Mouse (Mus musculus) thymus, postnatal 4 days (tissue): Measurements from ENCODE around the gene Dlgap1.

Source experiments
- DNase-seq: peaks from one replicate; pipeline ENCODE4 v3.0.0; 2021

The Dlgap1 gene

DNA sequence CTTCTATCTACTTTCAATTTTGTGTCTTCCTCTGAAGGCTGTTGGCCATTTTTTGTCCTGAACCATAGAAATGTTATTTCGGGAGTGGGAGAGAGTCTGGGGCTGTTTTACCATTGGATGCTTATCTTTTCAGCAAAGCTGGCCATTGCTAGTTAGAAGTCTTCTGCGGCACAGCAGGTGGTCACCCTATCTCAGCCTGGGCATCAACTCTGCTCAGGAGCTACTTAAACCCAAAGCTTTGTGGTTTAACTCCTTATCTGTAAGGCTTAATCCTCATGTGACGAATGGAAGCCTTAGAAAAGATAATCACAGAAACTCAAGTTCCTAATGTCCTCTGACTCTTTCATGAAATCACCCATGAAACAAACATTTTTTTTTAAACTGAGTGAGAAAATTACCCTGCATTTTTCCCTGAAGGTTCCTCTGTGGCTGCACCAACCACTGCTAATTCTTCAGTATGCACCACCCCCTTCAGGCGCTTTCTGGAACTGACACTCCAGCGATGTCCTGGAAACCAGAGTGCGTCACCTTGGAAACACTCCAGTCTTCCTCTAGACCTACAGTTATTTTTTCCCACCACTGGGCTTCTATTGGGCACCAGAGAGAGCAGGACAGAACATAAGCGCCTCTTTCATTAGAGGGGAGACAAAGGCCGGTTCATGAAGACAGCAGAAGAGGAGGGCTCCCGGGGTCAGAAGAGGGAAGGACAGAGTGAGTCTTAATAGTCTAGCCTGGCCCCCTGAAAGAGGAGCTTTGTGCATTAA is 664.5 kb downstream of the Dlgap1 start:
- DNase-seq: peak; percentile 69

DNA sequence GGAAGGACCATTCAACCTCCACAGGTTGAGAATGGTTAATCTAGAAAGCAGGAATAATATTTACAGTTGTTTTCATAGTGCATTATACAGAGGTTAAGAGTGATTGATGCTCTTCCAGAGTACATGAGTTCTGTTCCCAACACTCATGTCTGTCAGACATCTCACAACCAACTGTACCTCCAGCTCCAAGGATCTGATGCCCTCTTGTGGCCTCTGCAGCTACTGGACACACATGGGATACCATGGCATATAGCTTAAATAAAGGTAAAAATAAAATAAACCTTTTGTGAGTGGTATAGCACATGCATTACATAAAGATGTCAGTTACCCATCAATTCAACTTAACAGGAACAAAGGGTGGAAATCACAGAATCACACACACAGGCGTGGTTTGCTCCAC is 674.3 kb downstream of the Dlgap1 start:
- DNase-seq: no peak

DNA sequence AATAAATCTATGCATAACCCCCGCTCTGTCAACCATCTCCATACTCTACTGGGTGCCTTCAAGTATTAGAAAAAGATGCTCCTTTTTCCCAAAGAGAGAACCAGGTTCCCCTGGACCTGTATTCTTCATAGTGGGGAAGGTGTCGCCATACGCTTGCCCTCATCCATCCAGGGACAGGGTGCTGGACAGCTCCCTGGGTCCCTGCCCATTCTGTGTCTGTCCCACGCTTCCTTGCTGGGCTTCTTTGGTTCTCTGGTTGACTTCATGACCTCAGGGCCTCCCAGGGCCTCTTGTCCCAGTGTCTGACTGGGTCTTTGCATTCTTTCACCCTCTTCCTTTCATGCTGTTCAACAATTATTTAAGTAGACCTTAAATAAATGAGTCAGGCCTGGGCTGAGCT is 677.8 kb downstream of the Dlgap1 start:
- DNase-seq: no peak

DNA sequence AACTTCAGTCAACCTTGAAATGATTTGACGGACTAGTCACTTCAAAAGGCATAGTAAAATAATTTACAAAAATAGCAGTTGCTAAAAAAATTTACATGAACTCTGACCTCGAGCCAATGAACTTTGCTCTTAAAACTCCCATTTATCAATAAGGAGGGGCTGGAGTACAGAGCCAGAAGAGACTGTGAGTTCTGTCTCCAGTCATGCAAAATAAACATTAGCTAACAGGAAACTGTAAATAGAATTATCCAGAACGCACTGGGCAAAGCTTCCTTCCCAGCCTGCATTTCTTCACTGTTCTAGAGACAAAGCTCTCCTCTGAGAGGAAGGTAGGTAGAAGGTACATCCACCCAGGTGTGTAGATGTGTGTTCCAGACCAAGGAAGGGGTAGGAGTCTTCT is 692.5 kb downstream of the Dlgap1 start:
- DNase-seq: no peak

DNA sequence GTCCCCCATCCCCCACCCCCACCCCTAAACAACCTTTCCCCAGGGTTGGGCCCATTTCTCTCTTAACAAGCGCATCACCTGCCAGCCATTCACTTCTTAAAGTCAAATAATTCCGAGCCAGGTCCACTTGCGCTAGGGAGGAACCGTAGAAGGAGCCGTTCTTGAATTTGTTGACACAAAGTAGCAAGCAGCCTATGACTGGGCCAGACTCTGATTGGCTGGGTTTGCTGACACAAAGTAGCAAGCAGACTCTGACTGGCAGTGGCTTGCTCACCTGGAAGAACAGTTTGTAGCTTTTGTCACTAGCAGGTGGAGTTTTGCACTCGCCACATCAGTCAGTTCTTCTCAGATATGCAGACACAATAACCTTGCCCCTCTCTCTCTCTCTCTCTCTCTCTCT is 695.1 kb downstream of the Dlgap1 start:
- no peak for DNase-seq

DNA sequence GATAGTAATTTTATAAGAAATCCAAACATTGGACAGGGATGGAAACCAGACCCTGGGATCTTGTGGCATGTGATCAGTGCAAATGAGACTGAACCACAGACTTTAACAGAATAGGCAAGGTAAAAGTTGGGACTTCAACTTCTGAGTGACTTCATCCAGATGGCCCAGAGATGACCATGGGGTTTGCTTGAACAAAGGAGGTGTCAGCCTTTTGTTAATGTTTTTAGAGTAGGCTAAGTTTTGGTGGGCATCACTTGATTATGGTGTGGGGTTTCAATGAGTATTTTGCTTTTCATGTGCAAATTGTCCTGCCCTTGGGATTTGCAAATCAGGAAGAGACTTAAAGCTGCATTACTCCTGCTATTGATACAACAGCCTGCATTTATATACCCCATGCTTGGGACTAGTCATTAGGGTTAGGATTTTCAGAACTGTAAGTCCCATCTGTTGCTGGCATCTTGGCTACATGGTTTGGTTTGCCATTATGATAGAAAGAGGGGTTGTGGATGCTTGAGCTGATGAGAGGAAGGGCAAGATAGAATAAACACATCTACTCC is 695.7 kb downstream of the Dlgap1 start:
- no peak for DNase-seq

DNA sequence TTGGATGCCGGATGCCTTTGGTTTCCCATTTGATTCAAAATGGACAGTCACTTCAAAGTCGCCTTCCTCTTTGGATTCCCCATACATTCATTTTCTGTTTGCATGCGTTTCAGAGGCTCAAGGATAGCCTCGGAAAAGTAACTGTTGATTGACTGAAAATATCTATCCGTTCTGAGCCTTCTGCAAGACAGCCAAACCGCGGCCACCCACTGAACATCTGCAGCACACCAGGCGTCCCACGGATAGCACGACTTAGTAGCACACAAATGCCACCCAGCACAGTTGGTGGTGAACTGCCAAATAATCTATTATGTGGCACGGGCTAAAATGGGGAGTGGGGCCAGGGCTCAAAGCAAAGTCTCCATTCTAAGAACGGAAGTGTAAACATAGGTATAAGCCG is 705.1 kb downstream of the Dlgap1 start:
- DNase-seq: no peak

DNA sequence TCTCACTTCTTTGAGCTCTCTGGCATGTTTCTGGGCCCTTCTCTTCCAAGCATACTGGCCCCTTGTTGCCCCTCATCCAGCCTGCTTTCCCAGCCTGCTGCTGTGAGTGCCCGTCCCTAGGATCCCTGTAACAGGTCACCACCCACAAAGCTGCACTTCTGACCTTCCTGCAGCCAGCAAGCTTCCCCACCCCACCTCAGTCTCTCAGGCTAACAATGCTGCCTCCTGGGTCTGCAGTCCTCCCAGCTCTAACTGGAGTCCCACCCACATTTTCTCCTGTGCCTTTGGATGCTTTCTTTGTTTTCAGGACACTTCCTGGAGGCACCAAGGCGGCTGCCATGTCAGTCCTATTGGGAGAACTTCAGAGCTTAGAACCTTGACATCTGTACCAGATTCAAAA is 707.6 kb downstream of the Dlgap1 start:
- DNase-seq: no peak

DNA sequence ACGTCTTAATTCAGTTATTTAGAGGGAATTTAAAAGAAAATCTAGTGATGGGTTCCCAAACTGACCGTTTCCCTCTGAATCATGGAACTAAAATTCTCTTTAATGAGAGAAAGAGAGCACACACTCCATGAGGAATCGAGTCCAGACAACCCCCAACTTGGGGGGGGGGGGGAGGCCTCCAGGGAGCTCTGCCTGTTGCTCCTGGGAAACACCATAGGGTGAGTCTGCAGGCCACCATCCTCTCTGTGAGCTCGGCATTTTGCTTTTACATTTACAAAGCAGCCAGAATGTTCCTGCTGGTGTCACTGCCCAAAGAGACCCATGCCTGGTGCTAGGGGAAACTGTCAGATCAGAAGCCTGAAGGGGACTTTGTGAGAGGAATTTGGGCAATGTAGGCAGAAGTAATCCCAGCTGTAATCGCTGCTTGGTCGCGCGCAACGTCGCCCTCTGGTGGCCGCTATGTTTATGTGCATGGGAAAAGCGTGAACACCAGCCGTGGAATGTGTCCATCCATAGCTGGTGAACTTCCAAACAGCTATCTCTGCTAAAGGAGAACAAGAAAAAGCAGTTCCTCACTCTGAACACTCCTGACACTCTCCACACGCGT is 714.8 kb downstream of the Dlgap1 start:
- peak; percentile 80 for DNase-seq

DNA sequence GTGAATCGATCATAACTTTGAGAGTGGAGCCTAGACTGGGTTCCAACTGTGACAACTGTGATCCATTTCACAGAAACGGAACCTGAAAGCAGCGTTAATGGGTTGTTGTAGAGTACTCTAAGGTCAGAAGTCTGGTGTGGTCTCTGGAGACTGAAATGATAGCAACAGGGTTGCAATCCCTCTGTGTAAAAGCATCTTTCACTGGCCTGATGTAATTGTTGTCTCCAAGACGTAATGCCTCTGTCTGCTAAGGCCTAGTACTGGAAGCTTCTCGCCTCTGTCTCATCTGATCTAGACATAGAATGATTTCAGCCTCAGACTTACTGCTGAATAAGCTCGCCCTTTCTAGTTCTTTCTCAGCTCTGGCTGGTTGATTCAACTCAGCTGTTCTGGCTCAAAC is 721.3 kb downstream of the Dlgap1 start:
- no peak for DNase-seq

DNA sequence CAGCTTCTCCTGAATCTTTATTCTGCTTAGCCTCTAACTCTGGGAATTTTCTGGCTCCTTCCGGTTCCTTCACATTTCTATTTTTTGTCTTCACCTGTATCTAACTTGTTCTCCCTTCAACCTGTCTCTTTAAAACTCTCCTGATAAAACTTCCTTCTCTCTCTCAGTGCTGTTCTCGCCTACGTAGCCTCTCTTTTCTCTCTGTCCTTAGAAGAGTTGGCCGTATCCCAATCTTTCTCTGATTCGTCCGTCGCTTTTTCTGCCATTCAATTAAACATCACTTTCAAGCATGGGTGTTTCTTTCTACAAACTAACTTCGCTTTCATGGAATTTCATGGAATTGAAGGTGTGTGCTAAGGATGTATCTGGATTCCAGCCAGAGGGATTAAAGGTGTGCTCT is 721.7 kb downstream of the Dlgap1 start:
- no peak for DNase-seq

DNA sequence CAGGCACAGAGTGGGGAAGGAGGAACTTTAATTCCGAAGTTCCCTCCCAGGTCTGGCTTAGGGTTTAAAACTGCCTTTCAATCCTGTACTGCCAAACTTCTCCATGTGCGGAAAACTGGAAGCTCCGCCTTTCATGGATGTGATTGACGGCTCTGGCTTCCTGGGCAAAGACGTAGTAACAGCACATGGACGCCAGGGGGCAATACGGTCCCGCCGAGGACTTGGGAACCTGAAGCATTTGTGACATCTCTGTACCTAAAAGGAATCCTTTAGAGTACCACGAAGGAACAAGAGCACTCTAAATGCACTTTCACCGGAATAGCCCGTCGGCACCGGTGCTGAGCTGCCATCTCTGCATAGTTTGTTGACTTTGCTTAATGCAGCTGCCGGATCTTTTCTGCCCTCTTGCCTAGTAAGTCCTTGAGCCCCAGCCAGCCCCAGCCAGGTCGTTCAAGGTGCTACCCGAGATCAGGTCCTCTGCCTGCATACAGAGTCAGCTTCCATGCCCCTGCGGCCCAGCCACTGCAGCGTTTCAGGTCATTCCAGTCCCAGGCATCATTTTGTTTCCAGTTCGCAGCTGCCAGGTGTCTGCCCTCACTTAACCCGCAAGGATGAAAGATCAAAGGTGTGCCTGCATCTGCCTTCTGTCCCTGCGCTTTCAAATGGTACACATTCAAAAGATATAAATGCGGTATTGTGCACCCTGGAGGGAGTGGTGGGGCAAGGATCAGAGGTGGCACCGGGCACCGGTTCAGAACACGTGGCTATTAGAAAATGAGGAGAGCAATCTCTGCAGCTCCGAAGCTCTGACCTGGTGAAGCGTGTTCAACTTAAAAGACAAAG is 738.3 kb downstream of the Dlgap1 start:
- peak; percentile 84 for DNase-seq

DNA sequence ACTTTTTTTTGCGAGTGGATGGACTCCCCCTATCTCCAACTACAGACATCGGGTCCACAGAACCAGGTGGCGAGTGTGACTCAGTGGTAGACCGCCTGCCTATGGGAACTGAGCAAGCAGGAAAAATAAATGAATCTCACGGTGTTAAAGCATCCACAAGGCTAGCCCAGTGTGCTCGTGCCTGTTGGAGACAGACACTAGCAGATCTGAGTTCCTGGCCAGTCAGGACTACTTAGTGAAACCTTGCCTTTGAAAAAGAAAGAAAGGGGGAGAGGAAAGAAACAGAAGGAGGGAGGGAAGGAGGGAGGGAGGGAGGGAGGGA is 738.9 kb downstream of the Dlgap1 start:
- no peak for DNase-seq

DNA sequence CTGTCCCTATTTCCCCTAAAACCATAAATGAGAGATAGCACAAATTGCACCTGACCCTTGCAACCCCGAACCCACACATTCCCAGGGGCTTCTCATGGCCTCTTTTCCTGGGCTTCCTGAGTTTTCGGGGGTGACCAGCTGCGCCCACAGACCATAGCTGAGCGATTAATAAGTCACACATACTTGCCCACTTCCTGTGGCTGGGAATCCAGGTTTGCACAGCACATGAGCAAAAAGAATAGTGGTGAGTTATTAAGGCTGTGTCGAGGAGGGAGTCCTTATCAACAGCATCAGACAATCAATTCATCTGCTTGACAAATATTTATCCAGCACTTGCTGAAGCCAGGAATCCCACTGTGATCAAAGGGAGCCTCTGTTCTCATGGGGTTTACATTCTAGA is 740.7 kb downstream of the Dlgap1 start:
- DNase-seq: no peak

DNA sequence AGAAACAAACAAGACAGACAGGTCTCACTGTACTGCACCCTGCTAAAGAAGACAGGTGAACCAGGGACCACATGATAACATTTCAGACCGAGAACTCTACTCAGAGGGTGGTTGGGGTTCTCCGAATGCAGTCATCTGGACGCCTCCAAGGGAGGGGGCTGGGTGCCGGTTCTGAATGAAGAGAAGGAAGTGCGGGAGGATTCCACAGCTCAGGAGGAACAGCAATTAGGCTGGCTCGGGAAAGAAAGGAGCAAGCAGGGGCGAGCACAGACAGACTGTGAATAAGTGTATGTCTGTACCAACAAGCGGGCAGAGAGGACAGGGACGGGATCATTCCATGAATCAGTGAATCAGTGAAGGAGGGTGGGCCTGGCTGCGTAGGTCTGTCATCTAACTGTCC is 744.6 kb downstream of the Dlgap1 start:
- no peak for DNase-seq

DNA sequence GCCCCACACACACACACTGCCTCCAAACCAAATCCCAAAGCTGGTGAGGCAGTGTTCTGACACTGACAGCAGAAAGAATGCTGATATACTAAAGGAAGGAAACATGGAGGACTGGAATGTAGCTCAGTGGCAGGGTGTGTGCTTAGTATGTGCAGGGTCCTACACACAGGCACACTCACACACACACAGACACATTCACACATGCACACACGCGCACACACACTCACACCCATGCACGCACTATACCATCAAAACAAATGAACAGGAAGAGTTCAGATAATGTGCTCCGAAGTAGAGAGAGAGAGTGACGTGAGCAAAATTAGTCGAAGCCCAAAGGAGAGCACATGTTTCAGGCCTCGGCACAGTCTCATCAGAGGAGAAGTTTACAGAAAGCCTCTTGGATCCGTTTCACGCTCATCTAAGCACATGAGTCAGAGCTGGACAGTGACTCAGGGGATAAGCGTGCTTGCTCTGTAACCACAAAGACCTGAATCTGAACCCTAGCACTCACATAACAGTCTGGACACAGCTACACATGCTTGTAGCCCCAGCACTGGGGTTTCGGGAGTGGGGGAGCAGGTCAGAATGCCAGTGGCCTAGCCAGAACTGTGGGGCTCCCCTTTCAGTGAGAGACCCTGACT is 750.9 kb downstream of the Dlgap1 start:
- no peak for DNase-seq

DNA sequence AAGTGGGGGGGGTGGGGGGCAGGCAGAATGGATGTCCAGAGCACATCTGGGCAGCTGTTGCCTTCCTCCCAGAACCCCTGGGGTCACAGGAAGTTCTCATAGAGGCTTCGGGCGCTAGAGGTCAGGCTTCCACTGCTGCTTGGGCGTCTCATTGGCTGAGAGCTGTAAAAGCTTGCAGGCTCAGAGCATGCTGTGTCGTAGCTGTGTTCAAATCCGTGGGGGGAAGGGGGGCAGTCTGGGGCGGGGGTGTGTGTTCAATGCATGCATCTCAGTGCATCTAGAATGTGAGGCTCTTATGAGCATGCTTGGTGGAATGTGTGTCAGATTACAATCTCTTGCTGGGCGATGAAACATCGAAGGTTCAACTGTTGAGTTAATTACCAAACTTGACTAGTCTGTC is 751.9 kb downstream of the Dlgap1 start:
- peak; percentile 41 for DNase-seq

DNA sequence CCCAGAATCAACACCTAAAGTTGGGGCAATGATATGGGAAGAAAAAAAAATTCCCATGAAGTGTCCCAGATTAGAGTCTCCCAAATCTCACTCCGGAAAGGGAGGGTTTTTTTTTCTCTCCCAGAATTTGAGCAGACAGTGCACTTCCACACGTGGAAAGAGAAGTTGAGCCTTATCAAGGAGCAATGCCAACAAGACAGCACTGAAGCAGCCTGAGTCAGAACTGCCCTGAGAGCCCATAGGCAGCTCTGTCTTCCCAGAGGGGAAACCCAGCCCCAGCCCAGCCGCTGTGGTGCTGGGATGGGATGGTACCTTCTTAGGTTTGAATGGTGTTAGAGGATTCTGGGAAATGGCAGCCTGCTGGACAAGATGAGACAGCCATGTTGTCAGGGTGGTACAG is 753.3 kb downstream of the Dlgap1 start:
- no peak for DNase-seq

DNA sequence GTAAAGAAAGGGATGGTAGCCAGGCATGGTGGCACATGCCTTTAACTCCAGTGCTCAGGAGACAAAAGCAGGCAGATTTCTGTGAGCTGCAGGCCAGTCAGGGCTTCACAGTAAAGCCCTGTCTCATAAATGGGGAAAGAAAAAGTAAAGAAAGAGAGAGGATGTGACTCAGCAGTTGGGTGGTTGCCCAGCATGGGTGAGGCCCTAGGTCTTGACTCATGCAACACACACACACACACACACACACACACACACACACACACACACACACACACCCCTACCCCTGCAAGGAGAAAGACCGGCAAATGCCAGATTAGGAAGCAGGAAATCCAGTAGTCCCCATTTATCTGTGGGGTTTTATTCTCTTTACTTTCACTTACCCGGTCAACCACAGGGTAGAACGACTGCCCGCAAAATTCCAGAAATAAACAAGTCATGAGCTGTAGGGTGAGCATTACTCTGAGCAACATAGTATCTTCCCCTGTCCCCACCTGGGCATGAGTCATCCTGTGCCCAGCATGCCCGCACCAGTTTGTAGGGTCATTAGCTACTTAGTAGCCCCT is 759.9 kb downstream of the Dlgap1 start:
- DNase-seq: no peak

DNA sequence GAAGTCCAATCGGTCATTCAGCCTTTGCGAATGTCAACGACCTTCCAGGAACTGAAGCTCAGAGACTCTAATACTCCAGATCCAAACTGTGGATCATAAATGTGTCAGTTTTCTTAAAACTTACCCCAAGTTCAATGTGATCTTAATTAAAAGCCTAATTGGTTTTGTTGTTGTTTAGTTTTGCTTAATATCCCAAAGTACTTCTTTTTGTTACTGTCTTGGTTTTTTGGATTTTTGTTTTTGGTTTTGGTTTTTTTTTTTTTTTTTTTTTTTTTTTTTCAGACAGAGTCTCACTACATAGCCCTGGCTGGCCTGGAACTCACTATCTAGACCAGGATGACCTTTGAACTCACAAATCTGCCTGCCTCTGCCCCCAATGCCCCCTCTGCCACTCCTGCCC is 765.9 kb downstream of the Dlgap1 start:
- DNase-seq: no peak

DNA sequence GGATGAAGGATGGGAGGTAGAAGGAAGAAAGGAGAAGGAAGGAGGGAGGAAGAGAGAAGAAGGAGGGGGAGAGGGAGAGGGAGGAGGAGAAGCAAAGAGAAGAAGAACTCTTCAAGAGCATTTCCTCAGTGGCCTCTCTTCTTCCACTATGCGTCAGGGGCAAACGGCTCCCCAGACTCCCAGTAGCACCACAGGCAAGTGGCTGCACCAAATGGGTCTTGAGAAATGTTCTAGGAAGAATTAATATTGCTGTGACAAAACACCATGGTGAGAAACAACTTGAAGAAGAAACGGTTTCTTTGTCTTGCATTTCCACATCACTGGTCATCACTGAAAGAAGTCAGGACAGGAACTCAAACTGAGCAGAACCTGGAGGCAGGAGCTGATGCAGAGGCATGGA is 766.5 kb downstream of the Dlgap1 start:
- no peak for DNase-seq

DNA sequence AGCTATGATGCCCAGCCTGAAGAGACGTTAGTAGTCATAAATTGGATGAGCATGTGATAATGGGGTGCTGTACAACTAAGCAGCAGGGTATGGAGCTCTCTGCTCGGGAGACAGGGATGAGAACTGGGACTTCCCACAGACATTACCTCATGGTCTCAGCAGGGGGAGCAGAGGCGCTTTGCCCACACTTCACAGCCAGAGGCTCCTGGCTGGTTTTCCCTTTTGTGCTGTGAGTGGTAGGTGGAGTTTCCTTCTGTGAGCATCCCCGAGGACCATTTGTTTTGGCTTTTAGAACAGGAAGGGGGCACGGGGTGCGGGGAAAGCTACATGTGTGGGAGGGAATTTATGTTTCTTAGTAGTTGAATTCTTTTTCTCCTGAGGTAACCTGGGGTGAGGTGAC is 768.6 kb downstream of the Dlgap1 start:
- peak; percentile 35 for DNase-seq
